Mouse (Mus musculus) stomach, postnatal 0 days (tissue): ENCODE results near the gene Fam214b.

Source experiments
- CTCF ChIP-seq: IDR thresholded peaks from 2 replicates; pipeline ENCODE4 v1.5.1; 2016; ENCODE audit warnings: antibody characterized with exemption, low read depth, mild to moderate bottlenecking, moderate library complexity
- EP300 ChIP-seq: optimal IDR thresholded peaks from 2 replicates; pipeline ENCODE3; 2016; ENCODE audit warnings: antibody characterized with exemption

- TF ChIP-seq CTCF (no peak), EP300 (no peak)
Measured at GRCm38 (mm10) chr4:43040881-43041547, 5.0 kb downstream of the Fam214b start.
